ENCODE assay signal across 25 mouse cellular contexts in genomic region chr1:133820100-133820499, GRCm38 (mm10). TPM values are rescaled to one million over a fixed set of nuclear protein-coding genes. Genes with fewer than 3 reads are reported as not detected.
DNase-seq lines count a peak whose midpoint lies in the region; ATAC-seq lines count a peak whose summit lies in the region.
"Had no signal": no experiment of that assay in that cellular context is flagged by ENCODE, and none has a peak within 500 bp of the region (broad histone marks: within the 10 kb centered on the region; RNA-seq: fewer than 3 reads in every experiment).

No protein-coding gene starts in this region.

- peaks cover 30% of the 10 kb centered on the region for H3K27me3 ChIP-seq in hindbrain, embryonic 10.5 days (ENCODE audit: insufficient read depth, poor library complexity, severe bottlenecking)
- H3K27me3 ChIP-seq in hindbrain, embryonic 13.5 days: no peaks in the 10 kb centered on the region
- H3K27me3 ChIP-seq in midbrain, embryonic 10.5 days (ENCODE audit: low read depth, poor library complexity, severe bottlenecking): peaks cover 24% of the 10 kb centered on the region
- no peaks in the 10 kb centered on the region for H3K27me3 ChIP-seq in midbrain, embryonic 15.5 days (replicated peaks)
- H3K27me3 ChIP-seq: lung, embryonic 15.5 days; Patski had no signal

- 0 out of 2 replicates have a peak overlapping the region, but pooled peaks have one; percentile 16 for H3K27ac ChIP-seq in hindbrain, embryonic 10.5 days
- H3K27ac ChIP-seq in hindbrain, embryonic 13.5 days: no peak overlapping the region
- 0 out of 2 replicates have a peak overlapping the region, but pooled peaks have one; percentile 71 for H3K27ac ChIP-seq in midbrain, embryonic 10.5 days (replicated peaks)
- H3K27ac ChIP-seq in midbrain, embryonic 15.5 days: no peak overlapping the region
- H3K27ac ChIP-seq: embryonic facial prominence, embryonic 13.5 days; forebrain, embryonic 10.5 days; heart, embryonic 13.5 days; limb, embryonic 12.5 days; liver, embryonic 14.5 days; lung, embryonic 15.5 days; neural tube, embryonic 12.5 days had no signal

- no peaks in the 10 kb centered on the region for H3K9me3 ChIP-seq in hindbrain, embryonic 10.5 days
- no peaks in the 10 kb centered on the region for H3K9me3 ChIP-seq in hindbrain, embryonic 13.5 days
- H3K9me3 ChIP-seq in midbrain, embryonic 10.5 days (replicated peaks): no peaks in the 10 kb centered on the region
- no peaks in the 10 kb centered on the region for H3K9me3 ChIP-seq in midbrain, embryonic 15.5 days
- H3K9me3 ChIP-seq: embryonic facial prominence, embryonic 13.5 days; forebrain, embryonic 10.5 days; heart, embryonic 13.5 days; limb, embryonic 12.5 days; lung, embryonic 15.5 days; neural tube, embryonic 12.5 days had no signal

- no peak for DNase-seq in hindbrain, embryonic 10.5 days (ENCODE audit: low spot score)
- DNase-seq in midbrain, embryonic 10.5 days (ENCODE audit: low spot score): no peak
- DNase-seq in kidney, postnatal 36 days: no peak
- DNase-seq: adrenal gland, postnatal 10 days; B cell, adult 2 months; cerebellum, adult 18-20 months; cerebellum, postnatal 10 days; gastrocnemius, postnatal 10 days; heart, postnatal 10 days; kidney, adult 9 months; kidney, postnatal 10 days had no signal

- no peaks in the 10 kb centered on the region for H3K36me3 ChIP-seq in hindbrain, embryonic 10.5 days
- H3K36me3 ChIP-seq in hindbrain, embryonic 13.5 days: no peaks in the 10 kb centered on the region
- H3K36me3 ChIP-seq in midbrain, embryonic 10.5 days: no peaks in the 10 kb centered on the region
- H3K36me3 ChIP-seq in midbrain, embryonic 15.5 days (replicated peaks): no peaks in the 10 kb centered on the region
- H3K36me3 ChIP-seq: embryonic facial prominence, embryonic 13.5 days; forebrain, embryonic 10.5 days; heart, embryonic 13.5 days; limb, embryonic 12.5 days; lung, embryonic 15.5 days; neural tube, embryonic 12.5 days had no signal

- H3K9ac ChIP-seq in hindbrain, embryonic 13.5 days: no peak overlapping the region
- H3K9ac ChIP-seq in midbrain, embryonic 15.5 days: no peak overlapping the region
- H3K9ac ChIP-seq: embryonic facial prominence, embryonic 13.5 days; limb, embryonic 12.5 days; liver, embryonic 14.5 days; lung, embryonic 15.5 days; neural tube, embryonic 12.5 days had no signal

- no peak overlapping the region for H3K4me2 ChIP-seq in hindbrain, embryonic 13.5 days
- no peak overlapping the region for H3K4me2 ChIP-seq in midbrain, embryonic 15.5 days
- H3K4me2 ChIP-seq: embryonic facial prominence, embryonic 13.5 days; heart, embryonic 13.5 days; limb, embryonic 12.5 days; lung, embryonic 15.5 days; midbrain, embryonic 11.5 days; neural tube, embryonic 12.5 days had no signal

- no peak for ATAC-seq in hindbrain, embryonic 13.5 days (ENCODE audit: low FRiP score)
- no peak for ATAC-seq in midbrain, embryonic 15.5 days (replicated peaks)
- peak; percentile 17; the same call in 1 of the 2 replicates for ATAC-seq in granulocyte monocyte progenitor cell, adult 5-6 weeks (replicated peaks; ENCODE audit: poor library complexity, severe bottlenecking)
- ATAC-seq: intestine, postnatal 0 days; Patski had no signal

- H3K4me3 ChIP-seq in hindbrain, embryonic 10.5 days: no peak overlapping the region
- H3K4me3 ChIP-seq in hindbrain, embryonic 13.5 days: no peak overlapping the region
- no peak overlapping the region for H3K4me3 ChIP-seq in midbrain, embryonic 10.5 days
- no peak overlapping the region for H3K4me3 ChIP-seq in midbrain, embryonic 15.5 days
- H3K4me3 ChIP-seq: embryonic facial prominence, embryonic 13.5 days; forebrain, embryonic 10.5 days; heart, embryonic 13.5 days; limb, embryonic 12.5 days; lung, embryonic 15.5 days; myocyte; neural tube, embryonic 12.5 days had no signal

- peaks cover 32% of the 10 kb centered on the region for H3K4me1 ChIP-seq in hindbrain, embryonic 10.5 days (replicated peaks)
- H3K4me1 ChIP-seq in hindbrain, embryonic 13.5 days (replicated peaks): peaks cover 26% of the 10 kb centered on the region
- H3K4me1 ChIP-seq in midbrain, embryonic 10.5 days: peaks cover 36% of the 10 kb centered on the region
- peaks cover 2% of the 10 kb centered on the region for H3K4me1 ChIP-seq in midbrain, embryonic 15.5 days

- WGBS in hindbrain, embryonic 10.5 days: 29% methylated on average over 2 of the region's 2 CpGs
- 44% methylated on average over 2 of the region's 2 CpGs for WGBS in hindbrain, embryonic 13.5 days
- WGBS in midbrain, embryonic 10.5 days: 40% methylated on average over 2 of the region's 2 CpGs
- WGBS in midbrain, embryonic 15.5 days: 58% methylated on average over 1 of the region's 2 CpGs

RNA-seq across cellular contexts. Expression of gene Atp2b4, which starts 19.3 kb away (rescaled TPM):
- 4.2 and 4.6 TPM in 2 replicates for polyA plus RNA-seq in hindbrain, embryonic 10.5 days (2016; fragmentation: Nextera tagmentation; extraction: Ambion mirVana)
- 12.1 and 13.1 TPM in 2 replicates for polyA plus RNA-seq in hindbrain, embryonic 13.5 days (2015; fragmentation: Nextera tagmentation; extraction: Ambion mirVana)
- 3.0 and 5.7 TPM in 2 replicates for polyA plus RNA-seq in midbrain, embryonic 10.5 days (2016; fragmentation: Nextera tagmentation; extraction: Ambion mirVana)
- polyA plus RNA-seq in midbrain, embryonic 15.5 days (2015; fragmentation: Nextera tagmentation; extraction: Ambion mirVana): 11.3 and 11.6 TPM in 2 replicates
- total RNA-seq in granulocyte monocyte progenitor cell, adult 5-6 weeks (2014; fragmentation: Nextera tagmentation): 44.2 and 58.3 TPM in 2 replicates
- 27.1 and 32.1 TPM in 2 replicates for total RNA-seq in granulocyte monocyte progenitor cell, adult 5-6 weeks (2017)

Comparison
In these comparisons a context has a peak if more than half of its experiments do, and no peak if none do; other contexts are left out.
1. H3K27ac ChIP-seq: peak in hindbrain, embryonic 10.5 days (single experiment) and midbrain, embryonic 10.5 days (single experiment); none in hindbrain, embryonic 13.5 days (single experiment) and midbrain, embryonic 15.5 days (single experiment).